Mouse (Mus musculus) brown adipose tissue, adult 24 weeks (tissue): ENCODE measurements around the gene Ap3s2. TPM values are rescaled to one million over a fixed set of nuclear protein-coding genes. Genes with fewer than 3 reads are reported as not detected.
A peak's percentile ranks its signal among the peaks of the same experiment; 100 is the strongest.

Experiments
- H3K27ac ChIP-seq: fragments of 200-500 bp; replicated peaks from 2 replicates; pipeline ENCODE4 v1.5.1; 2012; ENCODE audit warnings: low read depth, mild to moderate bottlenecking, low read length
- H3K4me1 ChIP-seq: fragments of 200-500 bp; 2 replicates; pipeline ENCODE4 v1.6.1; 2012; ENCODE audit warnings: low read length, mixed read lengths; ENCODE audit not compliant: control insufficient read depth, insufficient read depth, insufficient read length
- H3K4me3 ChIP-seq: fragments of 200-500 bp; 2 replicates; pipeline ENCODE4 v1.5.1; 2012; ENCODE audit warnings: low read depth, mild to moderate bottlenecking, low read length, moderate library complexity; ENCODE audit not compliant: insufficient read depth
- polyA plus RNA-seq: library from polyadenylated mRNA; stranded (reverse); fragments of >200 nt; gene quantifications from 2 replicates; pipeline ENCODE4 v1.2.4, GENCODE M21; 2012; ENCODE audit not compliant: missing spikeins, insufficient read depth, insufficient read length

Gene Ap3s2
- polyA plus RNA-seq, 1 experiment = 15.4 TPM

- Histone ChIP-seq H3K4me1 (no peaks in the 10 kb centered on the region; the same call in 1 of the 2 replicates), H3K4me3 (no peak overlapping the region), H3K27ac (no peak overlapping the region)
These were observed 51.3 kb downstream of the Ap3s2 start for GRCm38 (mm10) chr7:79869072-79869719.

- no peak overlapping the region for H3K4me3 ChIP-seq
- no peak overlapping the region for H3K27ac ChIP-seq
- no peaks in the 10 kb centered on the region; the same call in 1 of the 2 replicates for H3K4me1 ChIP-seq
These were observed 52.0 kb downstream of the Ap3s2 start for GRCm38 (mm10) chr7:79868475-79868874.

- Histone ChIP-seq H3K4me3 (no peak overlapping the region), H3K27ac (no peak overlapping the region), H3K4me1 (no peaks in the 10 kb centered on the region; the same call in 1 of the 2 replicates)
These were observed 52.6 kb downstream of the Ap3s2 start for GRCm38 (mm10) chr7:79867861-79868260.

GRCm38 (mm10) chr7:79866294-79867000 lies 54.0 kb downstream of the Ap3s2 start:
- Histone ChIP-seq H3K4me1 (no peaks in the 10 kb centered on the region; the same call in 1 of the 2 replicates), H3K27ac (no peak overlapping the region), H3K4me3 (no peak overlapping the region)

GRCm38 (mm10) chr7:79861794-79862193 lies 58.7 kb downstream of the Ap3s2 start:
- Histone ChIP-seq H3K4me3 (no peak overlapping the region), H3K27ac (no peak overlapping the region)

GRCm38 (mm10) chr7:79860811-79861210 lies 59.6 kb downstream of the Ap3s2 start, which contains the start of gene Anpep:
TSS of gene Anpep (minus strand) at chr7:79861059.
- Histone ChIP-seq H3K4me1 (no peaks in the 10 kb centered on the region), H3K4me3 (no peak within 1 kb of the TSS), H3K27ac (no peak within 1 kb of the TSS)

More at GRCm38 (mm10) chr7:79861794-79862193, 58.7 kb downstream of the Ap3s2 start:
- H3K4me1 ChIP-seq = no peaks in the 10 kb centered on the region

- peak overlapping the region; percentile 48 for H3K27ac ChIP-seq
- H3K4me1 ChIP-seq = no peaks in the 10 kb centered on the region
- H3K4me3 ChIP-seq = no peak overlapping the region
These were observed 61.4 kb downstream of the Ap3s2 start for GRCm38 (mm10) chr7:79858956-79859630.

GRCm38 (mm10) chr7:79858202-79858934 lies 62.1 kb downstream of the Ap3s2 start:
- H3K4me3 ChIP-seq = 0 out of 2 replicates have a peak overlapping the region, but pooled peaks have one; percentile 14
- H3K27ac ChIP-seq = peak overlapping the region; percentile 48
- no peaks in the 10 kb centered on the region for H3K4me1 ChIP-seq

GRCm38 (mm10) chr7:79856305-79856704 lies 64.1 kb downstream of the Ap3s2 start:
- no peak overlapping the region for H3K4me3 ChIP-seq
- H3K27ac ChIP-seq = no peak overlapping the region
- no peaks in the 10 kb centered on the region for H3K4me1 ChIP-seq

GRCm38 (mm10) chr7:79847456-79848451 lies 72.7 kb downstream of the Ap3s2 start:
- peak overlapping the region; percentile 5 for H3K27ac ChIP-seq
- no peaks in the 10 kb centered on the region for H3K4me1 ChIP-seq
- peak overlapping the region; percentile 53 for H3K4me3 ChIP-seq

- Histone ChIP-seq H3K4me3 (peak overlapping the region; percentile 53; the same call in 1 of the 2 replicates), H3K27ac (no peak overlapping the region), H3K4me1 (no peaks in the 10 kb centered on the region)
These were observed 74.1 kb downstream of the Ap3s2 start for GRCm38 (mm10) chr7:79846342-79846741.

- Histone ChIP-seq H3K4me1 (no peaks in the 10 kb centered on the region), H3K4me3 (no peak overlapping the region), H3K27ac (no peak overlapping the region)
These were observed 76.2 kb downstream of the Ap3s2 start for GRCm38 (mm10) chr7:79844090-79844802.

- Histone ChIP-seq H3K27ac (no peak overlapping the region), H3K4me1 (no peaks in the 10 kb centered on the region), H3K4me3 (no peak overlapping the region)
These were observed 78.3 kb downstream of the Ap3s2 start for GRCm38 (mm10) chr7:79842163-79842562.
